Mouse (Mus musculus) frontal cortex, postnatal 14 days (tissue): ENCODE results near the gene Ubl3.

Experiments used
- DNase-seq, 2 experiments: peaks; one replicate each; pipeline ENCODE4 v3.0.0; 2022; ENCODE audit warnings: low spot score in 2 of 2

Gene Ubl3

GRCm38 (mm10) chr5:148526631-148527030, 26.0 kb downstream of the Ubl3 start:
- no peak for DNase-seq

GRCm38 (mm10) chr5:148523202-148523971, 29.2 kb downstream of the Ubl3 start:
- DNase-seq: no peak

- no peak for DNase-seq
Measured at GRCm38 (mm10) chr5:148522378-148522777, 30.2 kb downstream of the Ubl3 start.

- DNase-seq: no peak
Measured at GRCm38 (mm10) chr5:148517445-148517844, 35.1 kb downstream of the Ubl3 start.

GRCm38 (mm10) chr5:148512042-148512640, 40.4 kb downstream of the Ubl3 start:
- DNase-seq: no peak

GRCm38 (mm10) chr5:148510265-148510664, 42.3 kb downstream of the Ubl3 start:
- DNase-seq: no peak

- no peak for DNase-seq
Measured at GRCm38 (mm10) chr5:148509731-148510130, 42.9 kb downstream of the Ubl3 start.

GRCm38 (mm10) chr5:148508901-148509604, 43.5 kb downstream of the Ubl3 start:
- no peak for DNase-seq

GRCm38 (mm10) chr5:148505381-148505780, 47.2 kb downstream of the Ubl3 start:
- no peak for DNase-seq

GRCm38 (mm10) chr5:148502237-148502636, 50.4 kb downstream of the Ubl3 start:
- no peak for DNase-seq

- DNase-seq: no peak
Measured at GRCm38 (mm10) chr5:148501228-148501957, 51.2 kb downstream of the Ubl3 start.

GRCm38 (mm10) chr5:148500516-148500915, 52.1 kb downstream of the Ubl3 start:
- DNase-seq: no peak

GRCm38 (mm10) chr5:148499616-148500015, 53.0 kb downstream of the Ubl3 start:
- no peak for DNase-seq

GRCm38 (mm10) chr5:148495991-148496390, 56.6 kb downstream of the Ubl3 start:
- DNase-seq: no peak

GRCm38 (mm10) chr5:148495173-148495572, 57.4 kb downstream of the Ubl3 start:
- no peak for DNase-seq

GRCm38 (mm10) chr5:148494249-148494648, 58.3 kb downstream of the Ubl3 start:
- DNase-seq: no peak

- DNase-seq: no peak
Measured at GRCm38 (mm10) chr5:148493025-148493424, 59.6 kb downstream of the Ubl3 start.

- no peak for DNase-seq
Measured at GRCm38 (mm10) chr5:148490391-148490790, 62.2 kb downstream of the Ubl3 start.

- DNase-seq: peak in 1 of 2 experiments; percentile 36
Measured at GRCm38 (mm10) chr5:148489724-148490193, 62.8 kb downstream of the Ubl3 start.

- DNase-seq: no peak
Measured at GRCm38 (mm10) chr5:148488891-148489723, 63.5 kb downstream of the Ubl3 start.

- DNase-seq: no peak
Measured at GRCm38 (mm10) chr5:148486202-148486601, 66.4 kb downstream of the Ubl3 start.
